Mouse (Mus musculus) limb, embryonic 11.5 days (tissue): ENCODE measurements around the gene Slc16a5. TPM values are rescaled to one million over a fixed set of nuclear protein-coding genes. Genes with fewer than 3 reads are reported as not detected.

Experiments used
- ATAC-seq: fragments of 200-750 bp; cut with Nextera tagmentation; 2 replicates; pipeline ENCODE4 v1.8.0; 2017; ENCODE audit warnings: low read depth; ENCODE audit not compliant: insufficient number of reproducible peaks, low FRiP score, low TSS enrichment
- DNase-seq: peaks from one replicate; pipeline ENCODE4 v3.0.0-alpha.2; 2015; ENCODE audit warnings: low spot score
- H3K27ac ChIP-seq: fragments of 300-500 bp; sonication (generic); replicated peaks from 2 replicates; pipeline ENCODE4 v1.5.1; 2014; ENCODE audit warnings: low read depth, mild to moderate bottlenecking, low read length
- H3K27me3 ChIP-seq: fragments of 300-500 bp; sonication (generic); 2 replicates; pipeline ENCODE4 v1.6.1; 2014; ENCODE audit warnings: mild to moderate bottlenecking, low read length, mixed read lengths; ENCODE audit not compliant: control insufficient read depth, insufficient read depth
- H3K36me3 ChIP-seq: fragments of 300-500 bp; sonication (generic); 2 replicates; pipeline ENCODE4 v1.6.1; 2014; ENCODE audit warnings: mild to moderate bottlenecking, low read length, moderate library complexity, mixed read lengths; ENCODE audit not compliant: control insufficient read depth, insufficient read depth
- H3K4me1 ChIP-seq: fragments of 300-500 bp; sonication (generic); 2 replicates; pipeline ENCODE4 v1.6.1; 2014; ENCODE audit warnings: low read length, mixed read lengths; ENCODE audit not compliant: control insufficient read depth, insufficient read depth
- H3K4me2 ChIP-seq: fragments of 300-500 bp; sonication (generic); 2 replicates; pipeline ENCODE4 v1.6.1; 2014; ENCODE audit warnings: low read depth, mild to moderate bottlenecking, moderate library complexity; ENCODE audit not compliant: severe bottlenecking
- H3K4me3 ChIP-seq: fragments of 300-500 bp; sonication (generic); 2 replicates; pipeline ENCODE4 v1.5.1; 2014; ENCODE audit warnings: low read depth, low read length
- H3K9ac ChIP-seq: fragments of 300-500 bp; sonication (generic); 2 replicates; pipeline ENCODE4 v1.6.1; 2014; ENCODE audit warnings: mild to moderate bottlenecking, low read length
- H3K9me3 ChIP-seq: fragments of 300-500 bp; sonication (generic); 2 replicates; pipeline ENCODE4 v1.6.1; 2016; ENCODE audit warnings: low read length; ENCODE audit not compliant: control insufficient read depth
- WGBS: fragments of 180-500 bp; shearing (Covaris S2); extraction: QIAGEN DNeasy Blood & Tissue Kit; methylation state at CpG from one replicate; pipeline ENCODE4 v1.1.7; 2014; 5-methylcytosine and 5-hydroxymethylcytosine counted together
- polyA plus RNA-seq: library from polyadenylated mRNA; unstranded; fragments of >200 nt; fragmentation: Nextera tagmentation; extraction: Ambion mirVana; gene quantifications from 2 replicates; pipeline ENCODE4 v1.2.1, GENCODE M21; 2014

Gene Slc16a5
- polyA plus RNA-seq: 0.09 and 0.26 TPM in 2 replicates

- H3K4me2 ChIP-seq: no peak within 1 kb of the TSS
- DNase-seq (no peak), ATAC-seq (no peak)
- 0 out of 2 replicates have a peak, but pooled peaks cover 2% of the 10 kb centered on the region for H3K4me1 ChIP-seq
- no peaks in the 10 kb centered on the region for H3K27me3 ChIP-seq
- H3K9ac ChIP-seq: no peak within 1 kb of the TSS
- no peak within 1 kb of the TSS for H3K4me3 ChIP-seq
- no peaks in the 10 kb centered on the region; the same call in 1 of the 2 replicates for H3K36me3 ChIP-seq
- 71% methylated on average over 16 of the region's 16 CpGs for WGBS
- H3K9me3 ChIP-seq: no peaks in the 10 kb centered on the region
- no peak within 1 kb of the TSS for H3K27ac ChIP-seq
These were observed at the start of gene Slc16a5 for GRCm38 (mm10) chr11:115462243-115462891. Gene Slc16a5 (plus strand): TSS chr11:115462474.

- peaks cover 11% of the 10 kb centered on the region for H3K4me1 ChIP-seq
- peak; percentile 93 for DNase-seq
These were observed 42.6 kb upstream of the Slc16a5 start, which contains the start of the genes Atp5h and Kctd2 for GRCm38 (mm10) chr11:115419531-115420237. Gene Atp5h (minus strand): TSS chr11:115419962. Gene Kctd2 (plus strand): TSS chr11:115420128.

GRCm38 (mm10) chr11:115420336-115421190 is 41.7 kb upstream of the Slc16a5 start:
- ATAC-seq: peak; percentile 74; the same call in 1 of the 2 replicates
- DNase-seq: peak; percentile 69
- H3K9ac ChIP-seq: peak overlapping the region; percentile 97
- no peaks in the 10 kb centered on the region for H3K27me3 ChIP-seq
- H3K4me1 ChIP-seq: peaks cover 11% of the 10 kb centered on the region
- peak overlapping the region; percentile 81 for H3K27ac ChIP-seq
- peak overlapping the region; percentile 97 for H3K4me2 ChIP-seq
- WGBS: 2% methylated on average over 35 of the region's 45 CpGs
- H3K9me3 ChIP-seq: no peaks in the 10 kb centered on the region
- peak overlapping the region; percentile 93 for H3K4me3 ChIP-seq
- H3K36me3 ChIP-seq: peaks cover 9% of the 10 kb centered on the region; the same call in 1 of the 2 replicates

More at GRCm38 (mm10) chr11:115419531-115420237, 42.6 kb upstream of the Slc16a5 start, which contains the start of the genes Atp5h and Kctd2:
- Histone ChIP-seq H3K36me3 (peaks cover 13% of the 10 kb centered on the region; the same call in 1 of the 2 replicates), H3K27me3 (no peaks in the 10 kb centered on the region), H3K9ac (peak within 1 kb of the TSS; percentile 97), H3K27ac (peak within 1 kb of the TSS; percentile 81), H3K4me2 (peak within 1 kb of the TSS; percentile 97), H3K4me3 (peak within 1 kb of the TSS; percentile 93), H3K9me3 (no peaks in the 10 kb centered on the region)
- peak; percentile 90 for ATAC-seq
- WGBS: under 1% methylated on average over 50 of the region's 56 CpGs

- Histone ChIP-seq H3K27ac (no peak overlapping the region), H3K4me1 (peaks cover 11% of the 10 kb centered on the region), H3K4me2 (peak overlapping the region; percentile 97), H3K4me3 (peak overlapping the region; percentile 93), H3K9me3 (no peaks in the 10 kb centered on the region), H3K36me3 (peaks cover 9% of the 10 kb centered on the region; the same call in 1 of the 2 replicates), H3K27me3 (no peaks in the 10 kb centered on the region), H3K9ac (no peak overlapping the region)
- no peak for DNase-seq
- 71% methylated on average over 1 of the region's 1 CpGs for WGBS
- ATAC-seq: no peak
These were observed 40.9 kb upstream of the Slc16a5 start for GRCm38 (mm10) chr11:115421328-115421727.

GRCm38 (mm10) chr11:115421972-115422371 is 40.3 kb upstream of the Slc16a5 start:
- H3K9me3 ChIP-seq: no peaks in the 10 kb centered on the region
- 0 out of 2 replicates have a peak overlapping the region, but pooled peaks have one; percentile 14 for H3K9ac ChIP-seq
- H3K36me3 ChIP-seq: peaks cover 12% of the 10 kb centered on the region; the same call in 1 of the 2 replicates
- no peaks in the 10 kb centered on the region for H3K27me3 ChIP-seq
- DNase-seq: no peak
- no peak overlapping the region for H3K27ac ChIP-seq
- 92% methylated on average over 16 of the region's 16 CpGs for WGBS
- H3K4me3 ChIP-seq: no peak overlapping the region
- no peak for ATAC-seq
- H3K4me1 ChIP-seq: peaks cover 11% of the 10 kb centered on the region
- H3K4me2 ChIP-seq: no peak overlapping the region

- no peak overlapping the region for H3K4me3 ChIP-seq
- H3K9ac ChIP-seq: no peak overlapping the region
- H3K4me2 ChIP-seq: no peak overlapping the region
- DNase-seq (no peak), ATAC-seq (no peak)
- no peaks in the 10 kb centered on the region for H3K27me3 ChIP-seq
- H3K36me3 ChIP-seq: peaks cover 3% of the 10 kb centered on the region; the same call in 1 of the 2 replicates
- 81% methylated on average over 3 of the region's 3 CpGs for WGBS
- peaks cover 11% of the 10 kb centered on the region for H3K4me1 ChIP-seq
- no peaks in the 10 kb centered on the region for H3K9me3 ChIP-seq
- H3K27ac ChIP-seq: no peak overlapping the region
These were observed 39.2 kb upstream of the Slc16a5 start for GRCm38 (mm10) chr11:115423091-115423490.

GRCm38 (mm10) chr11:115424666-115425065 is 37.6 kb upstream of the Slc16a5 start:
- no peak overlapping the region for H3K4me2 ChIP-seq
- no peak overlapping the region for H3K9ac ChIP-seq
- no peaks in the 10 kb centered on the region for H3K27me3 ChIP-seq
- H3K27ac ChIP-seq: no peak overlapping the region
- 87% methylated on average over 7 of the region's 7 CpGs for WGBS
- no peaks in the 10 kb centered on the region for H3K9me3 ChIP-seq
- no peak for DNase-seq
- peaks cover 10% of the 10 kb centered on the region for H3K36me3 ChIP-seq
- no peak for ATAC-seq
- peaks cover 7% of the 10 kb centered on the region; the same call in 1 of the 2 replicates for H3K4me1 ChIP-seq
- H3K4me3 ChIP-seq: no peak overlapping the region
